Mouse (Mus musculus) spleen, adult 2 months (tissue): Measurements from ENCODE around the gene Meis2. TPM values are rescaled to one million over a fixed set of nuclear protein-coding genes. Genes with fewer than 3 reads are reported as not detected.

ENCODE experiments used
- DNase-seq, 2 experiments: peaks; one replicate each; pipeline versions ENCODE4 v3.0.0 to v3.0.0-alpha.2; 2012 to 2021; ENCODE audit warnings: low spot score in 2 of 2, low read depth in 1 of 2
- H3K27ac ChIP-seq: fragments of 200-500 bp; 2 replicates; pipeline ENCODE4 v1.5.1; 2012; ENCODE audit warnings: low read length, inconsistent platforms; ENCODE audit not compliant: insufficient read depth
- H3K27me3 ChIP-seq: fragments of 200-500 bp; 2 replicates; pipeline ENCODE4 v1.6.1; 2012; ENCODE audit warnings: mild to moderate bottlenecking, moderate library complexity, low read length, inconsistent platforms; ENCODE audit not compliant: control insufficient read depth, insufficient read depth
- H3K36me3 ChIP-seq: fragments of 200-500 bp; 2 replicates; pipeline ENCODE4 v1.6.1; 2012; ENCODE audit warnings: mild to moderate bottlenecking, low read length, inconsistent platforms; ENCODE audit not compliant: control insufficient read depth, insufficient read depth
- H3K4me1 ChIP-seq: fragments of 200-500 bp; 2 replicates; pipeline ENCODE4 v1.6.1; 2011; ENCODE audit warnings: inconsistent platforms; ENCODE audit not compliant: control insufficient read depth, insufficient read depth, insufficient read length
- H3K4me3 ChIP-seq: fragments of 200-500 bp; 2 replicates; pipeline ENCODE4 v1.5.1; 2011; ENCODE audit warnings: mild to moderate bottlenecking, inconsistent platforms; ENCODE audit not compliant: insufficient read depth, insufficient read length; ENCODE audit errors: extremely low read depth
- CTCF ChIP-seq: fragments of 200-500 bp; IDR thresholded peaks from 2 replicates; pipeline ENCODE4 v1.5.1; 2011; ENCODE audit warnings: mild to moderate bottlenecking, inconsistent platforms; ENCODE audit not compliant: insufficient read depth, insufficient read length, insufficient replicate concordance; ENCODE audit errors: extremely low read depth
- POLR2A ChIP-seq: fragments of 200-500 bp; IDR thresholded peaks from 2 replicates; pipeline ENCODE4 v1.6.1; 2011; ENCODE audit warnings: low read depth, low read length, inconsistent platforms
- WGBS: fragments of 180-500 bp; shearing (Covaris S2); methylation state at CpG from one replicate; pipeline ENCODE4 v1.1.7; 2018; 5-methylcytosine and 5-hydroxymethylcytosine counted together
- polyA plus RNA-seq: library from polyadenylated mRNA; depleted of rRNA; stranded (reverse); fragments of >200 nt; gene quantifications from 2 replicates; pipeline ENCODE4 v1.2.3, GENCODE M21; 2012

Meis2 gene
- polyA plus RNA-seq, 1 experiment, result 3.2 TPM

GRCm38 (mm10) chr2:116059661-116060060, 6.0 kb downstream of the Meis2 start:
- no peak overlapping the region for H3K4me3 ChIP-seq
- H3K27me3 ChIP-seq, result peaks cover 13% of the 10 kb centered on the region
- no peaks in the 10 kb centered on the region for H3K4me1 ChIP-seq

GRCm38 (mm10) chr2:116059066-116059465, 6.6 kb downstream of the Meis2 start:
- Histone ChIP-seq H3K27me3 (peaks cover 11% of the 10 kb centered on the region), H3K27ac (no peak overlapping the region), H3K36me3 (no peaks in the 10 kb centered on the region), H3K4me1 (no peaks in the 10 kb centered on the region), H3K4me3 (no peak overlapping the region)
- TF ChIP-seq CTCF (no peak), POLR2A (no peak)
- WGBS, result 71% methylated on average over 3 of the region's 3 CpGs
- DNase-seq, result no peak

More at GRCm38 (mm10) chr2:116059661-116060060, 6.0 kb downstream of the Meis2 start:
- TF ChIP-seq POLR2A, result no peak
- TF ChIP-seq CTCF, result no peak
- 100% methylated on average over 1 of the region's 1 CpGs for WGBS
- no peak for DNase-seq
- Histone ChIP-seq H3K27ac (no peak overlapping the region), H3K36me3 (no peaks in the 10 kb centered on the region)

GRCm38 (mm10) chr2:116058511-116058910, 7.1 kb downstream of the Meis2 start:
- no peak for TF ChIP-seq POLR2A
- 80% methylated on average over 9 of the region's 9 CpGs for WGBS
- no peak for DNase-seq
- no peak overlapping the region for H3K27ac ChIP-seq
- H3K4me1 ChIP-seq, result no peaks in the 10 kb centered on the region
- no peak overlapping the region for H3K4me3 ChIP-seq
- H3K27me3 ChIP-seq, result peaks cover 10% of the 10 kb centered on the region
- no peaks in the 10 kb centered on the region for H3K36me3 ChIP-seq

GRCm38 (mm10) chr2:116056826-116057225, 8.8 kb downstream of the Meis2 start:
- no peak overlapping the region for H3K4me3 ChIP-seq
- H3K36me3 ChIP-seq, result no peaks in the 10 kb centered on the region
- no peaks in the 10 kb centered on the region for H3K4me1 ChIP-seq
- TF ChIP-seq POLR2A (no peak), CTCF (no peak)
- peaks cover 5% of the 10 kb centered on the region; the same call in 1 of the 2 replicates for H3K27me3 ChIP-seq
- 85% methylated on average over 7 of the region's 7 CpGs for WGBS
- no peak overlapping the region for H3K27ac ChIP-seq
- DNase-seq, result no peak

GRCm38 (mm10) chr2:116055686-116056620, 9.7 kb downstream of the Meis2 start:
- WGBS, result 81% methylated on average over 13 of the region's 13 CpGs

GRCm38 (mm10) chr2:116053931-116054330, 11.7 kb downstream of the Meis2 start:
- H3K27me3 ChIP-seq, result no peaks in the 10 kb centered on the region
- 92% methylated on average over 5 of the region's 5 CpGs for WGBS
- H3K4me1 ChIP-seq, result no peaks in the 10 kb centered on the region
- H3K27ac ChIP-seq, result no peak overlapping the region
- H3K36me3 ChIP-seq, result no peaks in the 10 kb centered on the region
- TF ChIP-seq POLR2A, result no peak
- no peak for TF ChIP-seq CTCF
- no peak overlapping the region for H3K4me3 ChIP-seq
- DNase-seq, result no peak

More at GRCm38 (mm10) chr2:116055686-116056620, 9.7 kb downstream of the Meis2 start:
- Histone ChIP-seq H3K27me3 (peaks cover 5% of the 10 kb centered on the region; the same call in 1 of the 2 replicates), H3K27ac (no peak overlapping the region), H3K36me3 (no peaks in the 10 kb centered on the region), H3K4me3 (no peak overlapping the region), H3K4me1 (no peaks in the 10 kb centered on the region)
- TF ChIP-seq CTCF, result no peak
- TF ChIP-seq POLR2A, result no peak
- no peak for DNase-seq
